Mouse (Mus musculus): Measurements from ENCODE around the gene Gramd4.
A peak's percentile ranks its signal among the peaks of the same experiment; 100 is the strongest.
"Not testable (repeated sequence)": the region's sequence is repeated elsewhere in the genome, so short reads cannot be mapped to it uniquely, and the experiment has no call there.

The Gramd4 gene

DNA sequence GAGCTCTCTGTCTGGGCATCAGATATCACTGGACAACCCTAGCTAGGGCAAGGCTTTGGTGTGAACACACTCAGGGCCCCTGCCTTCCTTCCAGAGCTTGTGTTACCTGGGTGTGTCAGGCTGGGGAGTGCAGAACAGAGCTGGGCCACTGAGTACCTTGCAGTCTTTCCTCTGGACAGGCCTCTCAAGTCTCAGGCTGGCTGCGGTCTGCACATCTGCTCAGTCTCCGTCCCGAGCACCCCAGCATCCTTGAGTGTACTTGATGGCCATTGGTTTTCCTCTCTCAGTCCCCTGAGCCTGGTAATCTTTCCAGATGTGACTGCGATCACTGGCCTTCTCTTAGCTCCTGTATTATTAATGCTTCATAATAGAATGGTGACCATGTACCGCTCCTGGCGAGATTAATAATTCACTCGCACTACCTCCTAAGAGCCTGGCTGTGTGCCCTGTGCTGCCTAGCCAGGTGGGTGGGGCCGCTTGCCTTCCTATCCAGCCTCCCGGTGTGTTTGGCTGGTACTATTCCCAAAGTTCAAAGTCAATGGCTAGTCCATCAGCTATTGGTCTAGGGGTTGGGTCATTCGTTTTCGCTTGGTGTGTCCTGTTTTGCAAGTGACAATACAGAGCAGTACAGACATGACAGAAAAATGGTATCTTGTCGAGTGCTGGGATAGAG lies 34.6 kb downstream of the Gramd4 start:
- peak; percentile 95 to 96 for DNase-seq

DNA sequence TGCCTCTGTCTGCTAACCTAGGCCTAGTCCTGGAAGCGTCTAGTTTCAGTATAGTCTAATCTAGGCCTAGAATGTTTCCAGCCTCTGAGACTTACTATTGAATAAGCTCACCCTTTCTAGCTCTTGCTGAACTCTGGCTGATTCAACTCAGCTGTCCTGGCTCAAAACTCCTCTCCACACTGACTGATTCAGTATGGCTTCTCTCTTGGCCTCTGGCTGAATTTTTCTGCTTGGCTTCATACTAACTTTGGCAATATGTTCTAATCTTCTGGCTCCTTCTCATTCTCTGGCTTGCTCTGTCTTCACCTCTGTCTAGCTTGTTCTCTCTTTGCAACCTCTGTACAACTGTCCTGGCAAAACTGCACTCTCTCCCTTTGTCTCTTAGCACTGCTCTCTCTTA lies 35.7 kb downstream of the Gramd4 start:
- peak in 1 of 2 experiments; percentile 46 for DNase-seq

DNA sequence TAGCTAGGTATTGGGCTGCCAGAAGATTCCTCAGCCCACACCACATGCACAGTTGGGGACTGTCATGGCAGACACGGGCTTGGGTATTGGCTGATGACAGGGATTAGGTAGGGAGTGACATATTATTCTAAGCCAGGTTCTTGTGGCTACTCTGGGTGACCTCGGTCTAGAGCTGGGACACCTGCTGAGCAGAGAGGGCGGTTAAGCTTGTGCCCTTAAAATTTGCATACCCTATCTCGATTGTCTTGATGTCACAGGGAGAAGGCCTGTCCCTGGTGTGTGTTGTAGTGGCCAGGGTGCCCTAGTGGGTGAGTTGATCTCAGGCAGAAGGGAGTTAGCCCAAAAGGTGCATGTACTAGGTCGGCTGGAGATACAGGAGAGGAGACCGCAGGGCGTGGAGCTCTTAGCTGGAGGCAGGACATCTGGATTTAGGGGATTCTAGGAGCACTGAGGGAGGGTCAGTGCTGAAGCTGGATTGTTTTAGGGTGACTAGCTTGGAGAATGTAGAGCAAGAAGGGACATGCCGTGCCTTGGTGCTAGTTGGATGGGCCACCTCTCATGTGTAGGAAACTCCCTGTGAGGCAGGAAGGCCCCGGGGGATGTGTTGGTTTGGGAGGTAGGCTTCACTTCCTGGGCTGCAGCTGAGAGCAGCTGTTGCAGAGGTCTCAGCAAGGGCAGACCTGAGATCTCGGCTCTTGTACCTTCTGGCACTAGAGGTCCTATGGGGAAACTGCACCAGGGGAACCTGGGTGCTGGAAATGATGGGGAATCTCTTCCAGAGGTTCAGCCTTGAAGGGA lies 37.0 kb downstream of the Gramd4 start:
- DNase-seq, result no peak

DNA sequence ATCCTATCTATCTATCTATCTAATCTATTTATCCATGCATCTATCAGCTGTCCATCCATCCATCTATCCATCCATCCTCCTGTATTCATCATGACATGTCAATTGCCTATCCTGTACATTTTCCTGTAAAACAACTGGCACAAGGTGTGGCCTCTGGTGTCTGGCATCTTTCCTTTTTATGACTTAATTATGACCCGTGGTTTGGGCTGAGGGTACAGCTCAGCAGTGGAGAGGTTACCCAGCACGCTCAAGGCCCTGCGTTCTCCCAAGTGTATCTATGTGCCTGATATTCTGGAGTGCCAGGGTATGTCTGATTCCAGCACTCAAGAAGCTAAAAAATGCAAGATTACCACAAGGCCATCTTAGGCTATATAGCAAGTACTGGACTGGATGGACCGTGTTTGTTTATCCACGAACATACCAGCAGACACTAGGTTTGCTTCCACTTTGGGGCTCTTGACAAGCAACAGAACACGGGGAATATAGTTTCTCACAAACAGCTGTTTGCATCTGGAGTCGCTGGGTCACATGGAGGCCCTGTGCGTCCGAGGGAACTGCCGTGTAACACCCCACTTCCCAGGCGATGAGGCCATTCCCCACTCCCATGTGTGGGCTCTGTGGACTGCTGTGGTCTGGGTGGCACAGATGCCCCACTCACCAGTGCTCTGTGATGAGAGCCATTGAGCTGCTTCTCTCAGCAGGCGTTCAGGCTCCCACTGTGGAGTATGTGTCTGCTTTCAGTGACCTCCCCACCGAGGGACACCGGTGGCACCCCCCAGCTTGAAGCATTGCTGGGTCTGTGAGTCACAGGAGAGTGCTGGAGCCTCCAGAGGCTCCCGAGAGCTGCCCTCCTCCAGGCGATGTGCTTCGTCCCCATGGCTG lies 38.5 kb downstream of the Gramd4 start:
- no peak for DNase-seq

DNA sequence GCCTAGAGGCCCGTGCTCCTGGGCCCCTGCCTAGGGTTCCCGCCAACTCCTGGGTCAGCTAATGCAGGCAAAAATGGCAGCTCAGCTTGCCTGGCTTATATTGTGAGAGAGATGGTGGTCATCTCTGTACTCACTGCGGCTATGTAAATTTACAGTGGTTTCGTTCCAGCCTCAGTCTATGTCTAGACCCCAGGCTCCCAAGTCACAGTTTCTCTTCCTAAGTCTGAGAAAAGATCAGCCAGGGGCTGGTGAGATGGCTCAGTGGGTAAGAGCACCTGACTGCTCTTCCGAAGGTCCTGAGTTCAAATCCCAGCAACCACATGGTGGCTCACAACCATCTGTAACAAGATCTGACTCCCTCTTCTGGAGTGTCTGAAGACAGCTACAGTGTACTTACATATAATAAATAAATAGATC lies 39.1 kb downstream of the Gramd4 start:
- DNase-seq, result not testable (repeated sequence)

DNA sequence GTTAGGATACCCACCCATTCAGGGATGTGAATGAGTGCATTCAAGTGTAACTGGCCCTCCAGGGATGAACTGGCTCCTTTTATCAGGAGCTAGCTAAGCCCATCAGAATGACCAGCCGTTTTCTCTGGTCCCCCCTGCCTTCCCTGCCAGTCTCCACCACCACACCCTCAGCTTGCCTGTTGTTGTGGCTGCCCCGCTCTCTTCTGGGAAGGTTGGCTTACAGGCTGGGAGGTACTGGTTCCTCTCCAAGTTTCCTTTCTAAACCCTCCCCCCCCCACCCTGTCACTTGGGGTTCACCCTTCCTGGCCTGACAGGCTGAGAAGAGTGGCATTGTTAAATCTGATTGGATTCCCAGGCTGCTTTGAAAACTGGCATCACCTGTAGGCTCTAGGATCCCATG lies 40.4 kb downstream of the Gramd4 start:
- DNase-seq, result no peak

DNA sequence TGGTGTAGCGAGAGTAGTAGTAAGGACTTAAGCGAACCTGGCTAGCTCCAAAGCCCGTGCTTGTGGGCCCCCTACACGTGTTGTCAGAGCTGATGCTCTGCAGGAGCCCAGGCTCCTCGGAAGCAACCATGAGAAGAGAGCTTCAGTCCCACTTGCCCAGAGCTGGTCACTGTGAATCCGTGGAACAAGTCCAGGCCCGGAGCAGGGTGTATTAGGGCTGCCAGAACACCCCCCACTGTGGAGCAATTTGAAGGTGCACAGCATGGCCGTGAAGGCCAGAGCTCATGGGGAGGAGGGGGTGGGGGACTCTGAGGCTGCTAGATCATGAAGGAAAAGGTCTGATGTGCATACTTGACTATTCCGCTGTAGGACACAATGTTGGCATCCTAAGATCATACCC lies 44.1 kb downstream of the Gramd4 start:
- no peak for DNase-seq

DNA sequence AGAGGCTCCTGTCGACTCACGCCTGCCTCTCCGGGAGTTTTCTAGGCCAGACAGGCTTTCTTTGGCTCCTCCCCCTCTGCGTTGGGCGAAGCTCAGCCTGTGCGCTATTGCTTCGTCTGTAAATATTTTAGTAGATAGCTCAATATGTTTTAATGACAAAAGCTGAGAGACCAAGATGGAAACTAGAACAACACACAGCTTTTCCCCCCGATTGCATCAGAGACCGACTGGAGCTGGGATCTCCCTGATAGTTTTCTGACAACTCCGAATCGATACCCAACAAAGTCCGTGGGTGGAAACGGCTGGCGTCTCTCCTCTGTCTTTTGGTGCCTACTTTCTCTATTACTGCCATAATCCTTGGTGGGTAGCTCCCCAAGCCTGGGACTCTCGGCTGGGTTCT lies 44.8 kb downstream of the Gramd4 start:
- DNase-seq, result no peak

DNA sequence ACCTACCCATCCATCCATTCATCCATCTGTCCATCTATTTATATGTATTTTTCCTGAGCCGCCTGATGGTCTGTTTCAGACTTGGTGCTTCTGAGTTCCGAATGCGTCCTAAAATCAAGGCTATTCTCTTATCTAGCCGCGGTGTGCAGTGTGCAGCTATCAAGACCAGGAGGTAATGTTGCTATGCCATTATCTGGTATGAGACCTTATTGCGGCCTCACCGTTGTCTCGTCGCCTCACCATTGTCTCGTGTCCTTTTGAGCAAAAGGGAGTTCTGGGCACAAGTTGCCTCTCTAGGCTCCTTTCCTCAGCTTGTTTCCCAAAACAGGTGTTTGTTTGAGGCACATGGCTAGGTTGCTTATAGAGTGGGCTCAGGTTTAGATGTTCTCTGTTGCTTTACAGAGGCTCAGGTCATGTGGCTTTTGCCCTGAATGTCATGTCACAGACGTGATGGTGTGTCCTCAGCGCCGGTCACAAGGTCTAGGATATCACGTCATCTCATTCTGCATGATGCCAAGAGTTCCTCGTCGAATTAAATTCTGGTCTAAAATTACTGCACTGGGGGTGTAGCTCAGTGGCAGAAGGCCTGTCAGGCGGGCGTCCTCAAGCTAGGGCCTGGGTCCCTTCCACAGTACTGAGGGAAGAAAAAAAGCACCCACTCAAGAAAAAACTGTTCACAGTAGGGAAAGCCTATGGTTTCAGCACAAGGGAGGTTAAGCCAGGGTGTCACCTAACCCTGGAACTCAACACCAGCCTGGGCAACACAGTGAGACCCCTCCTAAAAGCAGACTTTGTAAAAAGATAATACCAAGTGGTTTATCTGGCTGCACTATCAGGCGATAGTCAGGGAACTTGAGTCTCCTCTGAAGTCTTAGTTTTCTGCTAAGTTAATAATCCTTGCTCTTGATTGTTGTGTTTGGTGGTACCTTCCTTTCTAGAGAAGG lies 47.2 kb downstream of the Gramd4 start:
- DNase-seq, result no peak

DNA sequence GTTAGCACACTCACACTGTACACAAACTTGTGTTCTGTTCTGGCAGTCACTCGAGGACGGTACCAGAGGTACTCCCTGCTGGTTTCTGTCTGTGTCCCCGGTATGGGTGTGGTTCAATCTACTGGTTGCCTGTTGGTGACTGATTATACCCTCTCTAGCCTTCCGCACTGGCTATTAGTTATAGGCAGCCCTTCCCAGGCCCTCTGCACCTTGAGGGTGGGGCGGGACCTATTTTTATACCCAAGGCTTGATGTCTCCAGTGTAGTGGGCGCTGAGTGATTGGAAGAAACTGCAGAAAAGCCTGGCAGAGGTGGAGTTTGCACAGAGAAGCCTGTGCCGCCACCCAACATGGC lies 47.8 kb downstream of the Gramd4 start:
- no peak for DNase-seq

DNA sequence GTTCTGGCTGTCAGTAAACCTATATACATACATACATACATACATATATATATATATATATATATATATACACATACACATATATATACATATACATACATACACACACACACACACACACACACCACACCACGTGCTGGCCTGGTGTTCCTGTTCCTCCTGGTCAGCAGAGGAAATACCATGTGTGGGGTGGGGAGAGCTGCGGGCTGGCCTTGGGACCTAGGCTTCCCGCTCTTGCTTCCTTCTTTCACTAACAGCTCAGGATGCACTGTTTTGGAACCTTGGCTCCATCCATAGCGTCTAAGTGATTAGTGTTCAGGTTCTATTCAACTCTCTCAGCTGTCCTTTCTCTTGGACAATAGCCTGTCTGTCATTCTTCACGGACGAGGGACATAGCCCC lies 48.3 kb downstream of the Gramd4 start:
- peak; percentile 39 to 56 for DNase-seq

DNA sequence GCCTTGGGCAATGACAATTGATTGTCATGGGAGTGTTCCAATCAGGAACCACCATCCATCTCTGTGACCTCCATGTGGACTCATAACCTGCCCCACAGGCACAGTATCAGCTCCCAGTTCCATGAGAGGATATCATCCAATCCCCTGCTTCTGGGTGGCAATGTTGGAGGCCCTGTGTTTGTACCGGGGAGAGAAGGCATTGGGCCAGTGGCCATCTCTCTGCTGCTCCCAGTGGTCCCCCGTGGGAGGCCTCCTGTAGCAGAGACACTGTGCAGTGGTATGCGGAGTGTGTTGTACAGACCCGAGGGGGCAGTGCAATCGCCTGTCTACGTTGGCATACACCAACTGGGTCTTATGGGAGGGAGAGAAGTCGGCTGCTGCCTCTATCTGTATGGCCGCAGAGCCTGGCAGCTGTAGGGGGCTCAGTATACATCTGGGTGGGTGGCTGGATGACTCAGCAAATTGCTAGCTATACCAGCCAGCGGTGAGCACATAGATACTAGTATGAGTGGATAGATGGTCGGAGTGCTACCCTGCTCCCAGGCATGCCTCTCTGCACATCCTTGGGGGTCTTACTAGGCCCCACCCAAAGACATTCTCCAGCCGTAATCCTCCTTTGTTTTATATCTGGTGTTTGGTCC lies 50.5 kb downstream of the Gramd4 start:
- no peak for DNase-seq

DNA sequence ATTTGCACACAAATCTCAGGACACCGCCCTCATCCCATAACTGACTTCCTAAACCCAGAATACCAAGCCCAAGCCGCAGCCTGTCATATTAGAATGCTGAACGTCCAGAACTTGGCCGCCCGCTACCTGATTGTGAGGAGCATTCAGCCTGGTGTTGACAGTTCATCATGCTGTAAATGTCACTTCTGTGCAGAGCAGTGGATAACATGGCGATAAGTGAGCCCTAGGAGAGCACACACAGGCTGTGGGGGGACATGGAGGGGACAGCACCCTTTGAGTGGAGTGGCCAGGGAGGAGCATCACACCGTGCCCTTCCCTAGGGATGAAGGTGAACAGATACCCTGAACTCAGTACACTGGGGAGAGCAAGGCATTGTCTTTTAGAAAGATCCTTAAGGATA lies 51.8 kb downstream of the Gramd4 start:
- no peak for DNase-seq

DNA sequence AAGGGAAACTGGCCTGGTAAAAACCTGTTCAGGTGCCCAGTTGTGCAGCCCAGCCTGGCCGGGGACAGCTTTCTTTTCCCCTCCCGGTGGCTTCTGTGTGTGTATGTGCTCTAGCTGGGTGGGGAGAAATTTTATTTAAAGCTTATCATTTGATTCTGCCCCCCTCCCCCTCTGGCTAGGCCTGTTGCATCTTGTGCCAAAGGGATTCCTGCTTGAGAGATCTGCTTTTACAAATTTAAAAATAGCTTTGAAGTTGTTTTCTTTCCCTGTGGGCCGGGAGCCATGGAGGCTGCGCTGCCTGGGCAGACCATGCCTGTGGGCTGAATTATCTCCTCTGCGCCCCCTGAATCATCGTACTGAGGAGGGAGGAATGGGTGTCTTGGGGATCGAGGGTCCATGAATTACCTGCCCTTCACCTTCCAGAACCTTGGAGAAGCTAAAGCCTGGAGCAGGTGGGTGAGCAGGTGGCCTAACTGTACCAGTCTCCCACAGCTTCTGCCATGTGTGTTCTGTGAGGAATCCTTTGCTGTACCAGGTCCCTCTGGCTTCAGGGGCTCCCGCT lies 52.2 kb downstream of the Gramd4 start:
- peak in 1 of 2 experiments; percentile 39 for DNase-seq

DNA sequence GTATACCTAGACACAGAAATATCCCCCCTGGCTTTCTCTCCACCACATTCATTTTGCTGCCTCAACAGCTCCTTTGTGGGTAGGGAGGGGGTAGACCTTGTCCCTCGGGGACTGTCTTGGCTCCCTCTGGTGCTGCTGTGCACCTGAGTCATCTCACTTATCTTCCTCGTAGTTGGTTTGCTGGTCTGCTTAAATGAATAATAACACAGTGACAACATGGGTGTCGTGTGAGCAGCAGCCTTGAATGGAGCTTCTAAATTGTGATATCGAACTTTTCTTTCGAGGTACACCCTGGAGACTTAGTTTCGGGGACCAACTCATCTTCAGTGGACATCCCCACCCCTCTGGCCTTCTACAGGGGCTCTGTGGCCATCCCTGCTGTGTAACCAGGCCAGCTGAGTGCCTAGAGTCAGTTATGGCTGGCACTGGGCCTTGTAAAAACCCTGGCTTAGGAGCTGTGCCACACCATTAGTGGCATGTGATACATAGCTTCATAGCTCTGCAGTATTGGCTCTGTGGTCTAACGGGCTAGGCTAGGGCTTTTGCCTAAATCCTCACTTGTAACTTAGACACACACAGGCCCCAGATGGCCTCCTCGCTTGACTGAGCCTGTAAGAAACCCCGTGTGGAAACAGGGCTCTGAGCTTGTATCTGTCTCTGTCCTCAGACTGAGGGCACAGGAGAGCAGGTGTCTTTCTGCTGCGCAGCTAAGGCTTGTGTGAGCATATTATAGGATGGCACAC lies 53.0 kb downstream of the Gramd4 start:
- DNase-seq, result no peak

DNA sequence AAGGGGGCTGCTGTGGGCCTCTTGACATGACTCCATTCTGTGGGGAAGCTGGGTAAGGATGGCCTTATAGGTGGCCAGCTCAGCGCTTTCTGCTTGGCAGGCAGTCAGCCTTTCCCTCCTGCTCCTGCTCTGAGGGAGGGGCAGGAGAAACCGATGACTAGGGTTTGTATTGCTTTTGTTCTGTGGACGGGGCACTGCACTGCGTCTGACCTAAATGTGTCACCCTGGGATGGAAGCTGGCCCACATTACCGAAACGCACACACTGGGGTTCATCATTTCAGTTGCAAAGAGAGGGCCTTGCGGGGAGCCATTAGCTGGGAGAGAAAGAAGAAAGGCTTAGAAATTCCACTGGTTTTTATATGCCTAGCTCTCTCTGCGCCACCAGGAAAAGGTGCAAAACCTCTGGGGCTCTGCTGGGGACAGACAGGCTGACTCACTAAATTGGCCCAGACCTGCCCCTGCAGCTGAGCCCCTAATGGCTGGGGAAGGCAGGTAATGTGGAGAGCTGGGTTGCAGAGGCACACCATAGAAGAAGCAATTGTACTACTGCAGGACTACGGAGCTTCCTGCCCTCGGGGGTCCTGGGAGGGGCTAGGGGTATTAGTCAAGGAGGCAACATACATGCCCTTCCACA lies 55.3 kb downstream of the Gramd4 start:
- peak in 1 of 2 experiments; percentile 27 for DNase-seq

DNA sequence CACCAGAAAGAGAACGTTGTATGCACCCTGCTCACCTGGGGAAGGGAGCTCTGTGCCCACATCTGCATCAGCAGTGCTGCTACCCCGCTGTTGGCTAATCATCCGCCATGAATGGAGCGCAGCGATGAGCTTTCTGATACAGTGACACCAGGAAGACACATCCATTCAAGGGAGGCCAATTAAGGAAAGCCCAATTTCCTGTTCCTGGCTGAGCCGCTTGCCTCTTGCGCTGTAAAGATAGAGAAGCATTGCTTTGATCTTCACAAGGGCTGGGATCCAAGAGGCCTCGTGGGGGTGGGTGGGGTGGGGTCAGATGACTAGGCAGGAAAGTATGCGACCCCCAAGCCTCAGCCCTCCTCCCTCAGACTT lies 55.8 kb downstream of the Gramd4 start:
- DNase-seq, result peak in 1 of 2 experiments; percentile 32

DNA sequence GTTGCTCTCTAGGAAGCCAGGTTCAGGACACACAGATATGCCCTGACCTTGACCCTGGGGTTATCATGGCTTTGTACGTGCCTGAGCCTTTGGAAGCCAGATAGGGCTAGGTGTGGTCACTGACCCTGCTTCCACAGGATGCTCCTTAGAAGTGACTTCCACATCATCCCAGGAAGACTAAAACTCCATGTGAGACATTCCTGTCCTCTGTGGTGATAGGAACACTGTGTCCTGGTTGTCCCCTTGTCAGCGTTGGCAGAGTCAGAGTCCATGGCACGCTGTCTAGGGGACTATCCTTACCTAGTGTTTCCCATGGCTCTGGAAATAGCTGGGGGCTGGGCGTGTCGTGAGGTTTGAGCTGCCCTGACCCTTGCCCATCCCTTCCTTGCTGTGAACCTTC lies 58.9 kb downstream of the Gramd4 start:
- DNase-seq, result peak; percentile 76 to 89

DNA sequence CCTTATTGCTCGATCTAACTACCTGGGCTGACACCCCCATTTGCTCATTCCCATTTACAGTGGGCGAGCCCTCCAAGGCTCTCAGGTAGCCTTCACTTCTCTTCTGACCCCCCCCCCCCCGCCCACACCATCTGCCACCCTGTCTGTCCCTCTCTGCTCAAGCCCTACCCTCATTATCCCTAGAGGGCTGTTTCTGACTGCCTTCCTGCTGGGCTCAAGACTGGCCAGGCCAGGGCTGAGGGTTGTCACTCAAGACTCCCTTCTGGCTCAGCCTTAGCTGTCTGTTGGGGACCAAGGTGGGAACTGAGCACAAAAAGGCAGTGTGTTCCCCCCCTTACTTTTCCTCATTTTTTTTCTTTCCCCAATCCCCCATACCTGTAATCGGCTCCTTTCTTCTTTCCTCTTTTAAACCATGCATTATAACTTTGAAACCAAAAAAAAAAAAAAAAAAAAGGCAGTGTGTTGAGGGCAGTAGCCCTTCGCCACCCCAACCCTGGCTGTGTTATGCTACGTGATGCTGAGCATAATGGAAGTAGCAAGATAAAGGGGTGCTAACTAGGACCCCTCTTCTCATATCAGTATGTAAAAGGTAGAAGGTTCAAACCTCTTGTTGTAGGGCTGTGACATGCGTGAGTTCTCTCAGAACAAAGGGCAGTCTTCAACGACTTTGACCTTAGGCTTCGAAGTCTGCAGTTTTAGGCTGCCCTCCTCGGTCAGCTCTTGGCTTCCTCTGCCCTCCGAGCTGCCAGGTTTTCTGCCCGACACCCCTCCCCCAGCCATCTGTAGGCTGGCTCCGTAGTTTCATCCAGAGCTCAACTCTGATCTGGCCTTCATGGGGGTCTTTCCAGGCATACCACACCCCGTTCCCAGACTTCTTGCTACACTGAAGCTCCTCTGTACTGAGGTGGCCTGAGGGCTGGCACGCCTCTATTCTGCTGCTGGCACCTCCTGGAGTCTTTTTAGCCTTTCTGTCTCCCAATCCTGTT lies 59.9 kb downstream of the Gramd4 start:
- DNase-seq, result peak; percentile 85 to 86

Data from kidney, postnatal 36 days (tissue).